Mouse (Mus musculus) intestine, embryonic 16.5 days (tissue): ENCODE results near the gene Srp14. TPM values are rescaled to one million over a fixed set of nuclear protein-coding genes. Genes with fewer than 3 reads are reported as not detected.
A peak's percentile ranks its signal among the peaks of the same experiment; 100 is the strongest.

Experiments used
- ATAC-seq: fragments of 200-750 bp; cut with Nextera tagmentation; 2 replicates; pipeline ENCODE4 v1.8.0; 2017; ENCODE audit warnings: moderate TSS enrichment, moderate library complexity
- H3K27ac ChIP-seq: fragments of 300-500 bp; sonication (generic); 2 replicates; pipeline ENCODE4 v1.5.1; 2014; ENCODE audit warnings: mild to moderate bottlenecking, low read length
- H3K27me3 ChIP-seq: fragments of 300-500 bp; sonication (generic); replicated peaks from 2 replicates; pipeline ENCODE4 v1.6.1; 2014; ENCODE audit warnings: low read length, control low read depth, mixed read lengths; ENCODE audit not compliant: control insufficient read depth, insufficient read depth
- H3K36me3 ChIP-seq: fragments of 300-500 bp; sonication (generic); 2 replicates; pipeline ENCODE4 v1.6.1; 2014; ENCODE audit warnings: low read length, control low read depth; ENCODE audit not compliant: control insufficient read depth, insufficient read depth
- H3K4me1 ChIP-seq: fragments of 300-500 bp; sonication (generic); 2 replicates; pipeline ENCODE4 v1.6.1; 2014; ENCODE audit warnings: low read length, control low read depth, mixed read lengths; ENCODE audit not compliant: control insufficient read depth, insufficient read depth
- H3K4me2 ChIP-seq: fragments of 300-500 bp; sonication (generic); 2 replicates; pipeline ENCODE4 v1.6.1; 2014; ENCODE audit warnings: low read depth, low read length, control low read depth
- H3K4me3 ChIP-seq: fragments of 300-500 bp; sonication (generic); 2 replicates; pipeline ENCODE4 v1.5.1; 2014; ENCODE audit warnings: mild to moderate bottlenecking, low read length
- H3K9ac ChIP-seq: fragments of 300-500 bp; sonication (generic); 2 replicates; pipeline ENCODE4 v1.6.1; 2014; ENCODE audit warnings: low read depth, low read length
- H3K9me3 ChIP-seq: fragments of 300-500 bp; sonication (generic); 2 replicates; pipeline ENCODE4 v1.6.1; 2016; ENCODE audit warnings: low read length, control low read depth; ENCODE audit not compliant: control insufficient read depth
- WGBS: fragments of 180-500 bp; shearing (Covaris S2); extraction: QIAGEN DNeasy Blood & Tissue Kit; methylation state at CpG from one replicate; pipeline ENCODE4 v1.1.7; 2014; 5-methylcytosine and 5-hydroxymethylcytosine counted together
- polyA plus RNA-seq: library from polyadenylated mRNA; unstranded; fragments of >200 nt; fragmentation: Nextera tagmentation; extraction: Ambion mirVana; gene quantifications from 2 replicates; pipeline ENCODE4 v1.2.1, GENCODE M21; 2015

The Srp14 gene
- polyA plus RNA-seq, 1 experiment from 2014 or later = 204 TPM

DNA sequence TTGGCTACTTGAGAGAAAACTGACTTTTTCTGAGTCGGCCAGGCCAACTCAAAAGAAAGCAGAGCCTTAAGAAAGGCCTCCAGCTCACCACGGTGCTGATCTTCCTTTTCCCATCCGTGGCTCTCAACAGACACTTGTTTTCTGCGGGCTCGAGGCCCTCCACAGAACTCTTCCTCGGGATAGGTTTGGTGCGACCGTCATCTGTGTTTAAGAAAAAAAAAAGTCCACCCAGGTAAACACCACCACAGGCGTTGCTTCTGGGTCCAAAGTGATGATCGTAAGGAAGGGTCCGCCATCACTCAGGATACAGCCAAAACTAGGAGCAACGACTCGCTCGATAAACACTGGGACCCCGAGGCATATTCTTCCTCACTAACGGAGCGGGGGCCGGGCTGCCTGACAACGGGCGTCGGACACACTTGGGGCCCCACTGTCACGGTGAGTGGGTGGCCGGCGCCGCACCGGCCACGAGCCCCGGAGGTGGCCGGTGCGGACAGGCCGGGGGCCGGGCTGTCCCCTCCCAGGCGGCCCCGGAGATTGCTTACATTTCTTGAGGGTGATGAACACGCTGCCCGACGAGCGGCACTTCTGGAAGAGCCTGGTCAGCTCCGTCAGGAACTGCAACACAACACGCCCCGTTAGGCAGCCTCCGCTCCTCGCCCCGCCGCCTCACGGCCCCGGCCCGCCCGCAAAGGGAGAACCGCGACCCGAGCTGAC lies 520 bp downstream of the Srp14 start:
- Histone ChIP-seq H3K36me3 (no peaks in the 10 kb centered on the region; the same call in none of the 2 replicates), H3K4me2 (peak overlapping the region; percentile 82), H3K9me3 (no peaks in the 10 kb centered on the region), H3K27me3 (no peaks in the 10 kb centered on the region), H3K4me1 (peaks cover 9% of the 10 kb centered on the region; the same call in 1 of the 2 replicates), H3K4me3 (peak overlapping the region; percentile 90), H3K27ac (peak overlapping the region; percentile 85), H3K9ac (peak overlapping the region; percentile 90)
- 2% methylated on average over 47 of the region's 52 CpGs for WGBS
- peak; percentile 81 for ATAC-seq

DNA sequence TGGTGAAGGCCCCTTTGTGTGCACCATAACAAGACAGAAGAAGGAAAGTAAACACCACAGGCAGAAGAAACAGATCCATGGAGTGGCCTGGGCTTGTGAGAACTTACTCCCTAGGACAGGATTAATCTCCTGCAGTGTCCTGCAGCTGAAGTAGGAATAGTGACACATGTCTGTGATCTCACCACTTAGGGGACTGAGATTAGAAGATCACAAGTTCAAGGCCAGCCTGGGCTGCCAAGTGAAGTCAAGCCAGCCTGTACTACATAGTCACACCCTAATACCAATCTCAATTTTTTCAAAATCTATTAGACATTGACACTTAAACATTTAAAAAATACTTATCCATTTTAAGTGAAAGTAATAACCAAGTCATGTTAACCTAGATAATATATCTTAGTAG lies 11.2 kb downstream of the Srp14 start:
- Histone ChIP-seq H3K27me3 (no peaks in the 10 kb centered on the region), H3K9ac (no peak overlapping the region), H3K4me2 (no peak overlapping the region), H3K4me1 (no peaks in the 10 kb centered on the region), H3K4me3 (no peak overlapping the region), H3K9me3 (no peaks in the 10 kb centered on the region), H3K27ac (no peak overlapping the region), H3K36me3 (peaks cover 18% of the 10 kb centered on the region)
- ATAC-seq = no peak

DNA sequence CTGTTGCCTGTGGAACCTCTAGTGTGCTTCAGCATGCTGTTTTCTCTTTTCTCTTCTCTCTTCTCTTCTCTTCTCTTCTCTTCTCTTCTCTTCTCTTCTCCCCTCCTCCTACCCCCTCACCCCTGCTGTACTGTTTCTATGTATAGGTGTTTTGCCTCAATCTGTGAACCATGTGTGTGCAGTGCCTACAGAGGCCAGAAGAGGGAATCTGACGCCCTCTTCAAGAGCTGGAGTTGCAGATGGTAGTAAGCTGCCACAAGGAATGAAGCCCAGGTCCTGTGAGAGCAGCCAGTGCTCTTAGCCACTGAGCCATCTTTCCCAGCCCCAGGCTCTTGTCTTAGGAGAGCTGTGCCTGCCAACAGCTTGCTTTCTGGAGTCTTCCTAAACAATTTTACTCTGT lies 12.9 kb downstream of the Srp14 start:
- H3K9me3 ChIP-seq = no peaks in the 10 kb centered on the region
- no peak overlapping the region for H3K27ac ChIP-seq
- WGBS = 55% methylated on average over 1 of the region's 1 CpGs
- ATAC-seq = no peak
- no peak overlapping the region for H3K4me2 ChIP-seq
- H3K4me3 ChIP-seq = no peak overlapping the region
- no peaks in the 10 kb centered on the region for H3K4me1 ChIP-seq
- H3K27me3 ChIP-seq = no peaks in the 10 kb centered on the region
- no peak overlapping the region for H3K9ac ChIP-seq
- peaks cover 18% of the 10 kb centered on the region for H3K36me3 ChIP-seq

DNA sequence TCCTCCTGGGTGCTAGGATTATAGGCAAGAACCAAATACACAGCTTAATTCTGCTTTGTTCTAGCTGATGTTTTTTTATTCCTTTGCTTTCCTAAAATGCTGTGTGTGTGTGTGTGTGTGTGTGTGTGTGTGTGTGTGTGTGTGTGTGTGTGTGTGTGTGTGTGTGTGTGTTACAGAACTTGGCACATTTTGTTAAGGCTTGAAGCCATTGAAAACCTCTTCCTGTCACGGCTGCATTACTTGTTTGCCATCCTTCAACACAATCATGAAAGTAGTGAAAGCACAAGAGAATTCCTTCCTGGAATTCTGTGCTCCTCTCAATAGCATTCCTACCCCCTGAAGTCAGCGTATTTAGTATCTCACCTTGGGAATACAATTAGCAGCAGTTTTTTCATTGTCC lies 13.6 kb downstream of the Srp14 start:
- H3K9me3 ChIP-seq = no peaks in the 10 kb centered on the region
- H3K9ac ChIP-seq = no peak overlapping the region
- 64% methylated on average over 2 of the region's 2 CpGs for WGBS
- no peak overlapping the region for H3K4me3 ChIP-seq
- H3K27me3 ChIP-seq = no peaks in the 10 kb centered on the region
- no peak for ATAC-seq
- no peak overlapping the region for H3K4me2 ChIP-seq
- H3K4me1 ChIP-seq = no peaks in the 10 kb centered on the region
- no peak overlapping the region for H3K27ac ChIP-seq
- H3K36me3 ChIP-seq = peaks cover 12% of the 10 kb centered on the region

DNA sequence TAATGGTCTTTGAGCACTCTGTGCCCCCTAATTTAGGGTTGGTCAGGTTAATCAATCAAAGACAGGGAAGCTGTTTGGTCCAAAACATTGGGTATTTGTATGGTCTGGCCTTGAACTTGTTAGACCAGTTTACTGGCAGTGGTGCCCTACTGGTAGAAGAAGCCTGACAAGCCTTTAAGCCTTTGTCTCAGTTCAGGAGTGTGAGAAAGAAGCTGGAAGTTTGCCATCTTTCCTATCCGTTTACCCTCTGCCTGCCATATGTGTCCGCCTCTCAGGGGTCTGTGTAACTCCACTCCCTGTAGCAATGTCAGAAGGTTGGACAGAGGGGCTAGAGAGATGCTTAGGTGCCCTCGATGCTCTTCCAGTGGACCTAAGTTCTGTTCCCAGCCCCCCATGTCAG lies 15.1 kb downstream of the Srp14 start:
- Histone ChIP-seq H3K9ac (no peak overlapping the region), H3K4me2 (no peak overlapping the region), H3K4me3 (no peak overlapping the region), H3K4me1 (no peaks in the 10 kb centered on the region), H3K36me3 (peaks cover 8% of the 10 kb centered on the region), H3K27me3 (no peaks in the 10 kb centered on the region), H3K27ac (no peak overlapping the region), H3K9me3 (no peaks in the 10 kb centered on the region)
- no peak for ATAC-seq
- 86% methylated on average over 3 of the region's 3 CpGs for WGBS

DNA sequence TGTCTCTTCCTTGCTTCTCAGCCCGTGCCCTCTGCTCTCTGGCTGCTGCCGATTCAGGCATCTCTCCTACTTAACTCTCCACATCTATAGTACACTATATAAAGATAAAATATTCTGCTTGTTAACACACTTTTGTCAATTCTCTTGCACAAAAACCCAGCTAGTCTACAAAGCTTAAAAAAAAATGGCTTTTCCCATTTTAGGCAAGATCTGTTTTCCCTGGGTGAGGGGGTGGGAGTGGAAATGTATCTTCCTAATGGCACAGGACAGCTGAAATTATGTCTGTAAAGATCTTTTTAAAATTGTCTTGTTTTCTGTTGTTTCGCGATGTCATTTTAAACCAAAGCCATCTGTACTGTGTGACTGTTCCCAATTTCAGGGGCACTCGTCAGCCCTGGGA lies 16.0 kb downstream of the Srp14 start:
- no peak overlapping the region for H3K9ac ChIP-seq
- no peaks in the 10 kb centered on the region for H3K27me3 ChIP-seq
- no peak overlapping the region for H3K4me2 ChIP-seq
- no peaks in the 10 kb centered on the region for H3K4me1 ChIP-seq
- H3K9me3 ChIP-seq = no peaks in the 10 kb centered on the region
- 87% methylated on average over 5 of the region's 5 CpGs for WGBS
- no peak overlapping the region for H3K4me3 ChIP-seq
- H3K27ac ChIP-seq = no peak overlapping the region
- ATAC-seq = no peak
- peaks cover 4% of the 10 kb centered on the region for H3K36me3 ChIP-seq

DNA sequence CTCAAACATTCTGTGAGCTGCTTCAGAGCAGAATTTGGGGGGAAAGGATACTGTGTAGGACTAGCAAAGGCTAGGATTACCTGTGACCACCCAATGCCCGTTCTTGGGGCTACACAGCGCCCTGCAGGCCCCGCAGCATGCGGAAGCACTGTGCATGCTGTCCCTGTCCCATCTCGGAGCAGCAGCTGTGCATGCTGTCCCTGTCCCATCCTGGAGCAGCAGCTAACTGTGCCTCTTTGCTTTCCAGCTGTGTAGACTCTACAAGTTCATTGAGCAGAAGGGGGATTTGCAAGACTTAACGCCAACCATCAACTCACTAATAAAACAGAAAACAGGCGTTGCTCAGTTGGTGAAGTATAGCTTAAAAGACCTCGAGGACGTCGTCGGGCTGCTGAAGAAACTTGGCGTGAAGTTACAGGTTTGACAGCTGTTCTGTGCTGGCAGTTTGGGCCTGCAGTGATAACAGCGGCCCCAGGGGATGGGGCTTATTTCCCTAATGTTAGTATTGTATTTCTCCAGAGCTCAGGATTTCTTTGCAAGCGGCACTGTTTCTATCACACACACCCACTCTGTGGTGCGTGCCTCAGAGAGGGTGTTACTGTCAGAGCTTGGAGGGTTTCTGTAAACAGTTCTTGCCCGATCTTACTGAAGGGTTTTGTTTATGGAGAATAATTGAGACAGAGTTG lies 17.9 kb downstream of the Srp14 start:
- Histone ChIP-seq H3K9ac (no peak overlapping the region), H3K9me3 (no peaks in the 10 kb centered on the region), H3K4me1 (no peaks in the 10 kb centered on the region), H3K27me3 (no peaks in the 10 kb centered on the region), H3K4me3 (no peak overlapping the region), H3K27ac (no peak overlapping the region), H3K4me2 (no peak overlapping the region), H3K36me3 (peaks cover 4% of the 10 kb centered on the region; the same call in 1 of the 2 replicates)
- WGBS = 71% methylated on average over 16 of the region's 16 CpGs
- ATAC-seq = no peak

DNA sequence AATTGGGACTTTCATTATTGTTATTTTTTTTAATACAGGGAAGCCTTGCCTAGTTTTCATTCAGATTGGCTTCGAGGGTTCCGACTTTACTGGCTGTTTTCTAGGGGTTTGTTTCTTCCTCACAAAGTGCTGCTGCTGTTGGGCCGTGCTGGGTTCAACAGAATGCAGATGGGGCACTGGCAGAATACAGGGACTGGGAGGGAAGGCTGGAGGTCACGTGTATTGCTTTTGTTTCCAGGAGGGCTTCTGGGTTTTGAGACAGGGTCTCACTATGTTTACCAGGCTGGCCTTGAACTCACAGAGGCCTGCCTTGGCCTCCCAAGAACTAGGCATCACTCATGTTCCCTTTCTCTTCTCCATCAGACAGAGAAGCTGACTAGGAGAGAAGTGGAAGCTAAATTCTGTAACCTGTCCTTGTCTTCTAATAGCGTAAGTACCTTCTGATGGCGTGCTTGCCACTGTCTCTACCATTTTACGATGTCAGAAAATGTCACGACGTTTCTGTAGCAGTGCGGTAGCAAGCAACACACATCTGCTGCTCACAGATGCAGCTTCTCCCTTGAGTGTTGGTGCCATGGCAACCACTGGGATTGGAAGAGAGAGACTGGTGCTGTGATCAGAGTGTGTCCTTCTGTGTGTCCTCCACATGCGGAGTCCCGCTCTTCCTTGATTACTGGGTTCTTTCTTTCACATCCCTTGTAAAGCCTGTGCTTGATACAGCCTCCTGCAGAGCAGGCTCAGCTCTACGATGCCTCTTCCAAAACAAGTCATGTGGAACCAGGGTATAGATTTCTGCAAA lies 21.8 kb downstream of the Srp14 start:
- Histone ChIP-seq H3K36me3 (no peaks in the 10 kb centered on the region), H3K4me1 (no peaks in the 10 kb centered on the region), H3K27ac (no peak overlapping the region), H3K4me2 (no peak overlapping the region), H3K27me3 (no peaks in the 10 kb centered on the region), H3K9me3 (no peaks in the 10 kb centered on the region), H3K9ac (no peak overlapping the region), H3K4me3 (no peak overlapping the region)
- no peak for ATAC-seq
- WGBS = 85% methylated on average over 13 of the region's 13 CpGs

DNA sequence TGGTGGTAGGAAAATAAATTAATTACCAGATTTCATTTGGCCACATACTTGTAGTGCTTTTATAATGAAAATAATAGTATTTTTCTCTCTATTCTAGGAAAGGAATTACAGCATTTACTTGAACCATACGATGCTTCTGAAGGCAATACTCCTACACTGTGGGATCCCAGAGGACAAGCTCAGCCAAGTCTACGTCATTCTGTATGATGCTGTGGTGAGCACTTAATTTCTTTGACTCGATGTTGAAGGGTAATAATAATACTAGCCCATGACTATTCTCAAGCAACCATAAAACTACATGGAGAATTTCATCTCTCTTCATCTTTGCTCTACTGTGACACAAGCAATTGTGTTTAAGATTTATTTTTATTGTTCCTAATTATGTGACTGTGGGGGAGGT lies 22.5 kb downstream of the Srp14 start:
- Histone ChIP-seq H3K4me3 (no peak overlapping the region), H3K36me3 (no peaks in the 10 kb centered on the region), H3K27me3 (no peaks in the 10 kb centered on the region), H3K9ac (no peak overlapping the region), H3K27ac (no peak overlapping the region), H3K4me2 (no peak overlapping the region), H3K9me3 (no peaks in the 10 kb centered on the region), H3K4me1 (no peaks in the 10 kb centered on the region)
- no peak for ATAC-seq
- 90% methylated on average over 3 of the region's 3 CpGs for WGBS
